Mouse (Mus musculus) liver, postnatal 0 days (tissue): Measurements from ENCODE around the gene Ptges2. TPM values are rescaled to one million over a fixed set of nuclear protein-coding genes. Genes with fewer than 3 reads are reported as not detected.

Experiments used
- ATAC-seq: fragments of 200-750 bp; cut with Nextera tagmentation; 2 replicates; pipeline ENCODE4 v1.8.0; 2017; ENCODE audit warnings: mild to moderate bottlenecking, moderate library complexity
- DNase-seq: peaks from one replicate; pipeline ENCODE4 v3.0.0-alpha.2; 2016
- H3K27ac ChIP-seq: fragments of 300-500 bp; sonication (generic); 2 replicates; pipeline ENCODE4 v1.5.1; 2014; ENCODE audit warnings: antibody characterized with exemption, moderate library complexity, mild to moderate bottlenecking, low read depth
- H3K27me3 ChIP-seq: fragments of 300-500 bp; sonication (generic); 2 replicates; pipeline ENCODE4 v1.6.1; 2014; ENCODE audit warnings: low read length, control low read depth, mixed read lengths; ENCODE audit not compliant: insufficient read depth
- H3K36me3 ChIP-seq: fragments of 300-500 bp; sonication (generic); replicated peaks from 2 replicates; pipeline ENCODE4 v1.6.1; 2014; ENCODE audit warnings: mild to moderate bottlenecking, control low read depth, low read length, moderate library complexity, mixed read lengths; ENCODE audit not compliant: insufficient read depth
- H3K4me1 ChIP-seq: fragments of 300-500 bp; sonication (generic); 2 replicates; pipeline ENCODE4 v1.6.1; 2014; ENCODE audit warnings: antibody characterized with exemption, mild to moderate bottlenecking, control low read depth; ENCODE audit not compliant: insufficient read depth
- H3K4me2 ChIP-seq: fragments of 300-500 bp; sonication (generic); 2 replicates; pipeline ENCODE4 v1.6.1; 2014; ENCODE audit warnings: low read depth, mild to moderate bottlenecking, low read length, moderate library complexity, mixed read lengths
- H3K4me3 ChIP-seq: fragments of 300-500 bp; sonication (generic); 2 replicates; pipeline ENCODE4 v1.5.1; 2014; ENCODE audit warnings: low read depth, low read length
- H3K9ac ChIP-seq: fragments of 300-500 bp; sonication (generic); replicated peaks from 2 replicates; pipeline ENCODE4 v1.6.1; 2014; ENCODE audit warnings: mild to moderate bottlenecking, moderate library complexity
- H3K9me3 ChIP-seq: fragments of 300-500 bp; sonication (generic); 2 replicates; pipeline ENCODE4 v1.6.1; 2016; ENCODE audit warnings: mild to moderate bottlenecking, control low read depth, low read length, mixed read lengths
- CTCF ChIP-seq: sonication (generic); IDR thresholded peaks from 2 replicates; pipeline ENCODE4 v1.5.1; 2016; ENCODE audit warnings: antibody characterized with exemption, low read depth
- EP300 ChIP-seq: IDR thresholded peaks from 2 replicates; pipeline ENCODE4 v1.6.1; 2016; ENCODE audit warnings: antibody characterized with exemption, low read depth, mild to moderate bottlenecking
- WGBS: fragments of 180-500 bp; shearing (Covaris S2); extraction: QIAGEN DNeasy Blood & Tissue Kit; methylation state at CpG from one replicate; pipeline ENCODE4 v1.1.7; 2014; ENCODE audit not compliant: insufficient replicate concordance; 5-methylcytosine and 5-hydroxymethylcytosine counted together
- polyA plus RNA-seq: library from polyadenylated mRNA; unstranded; fragments of >200 nt; fragmentation: Nextera tagmentation; extraction: Ambion mirVana; gene quantifications from 2 replicates; pipeline ENCODE4 v1.2.1, GENCODE M21; 2015

Gene Ptges2
- polyA plus RNA-seq, 1 experiment from 2014 or later: 13.8 TPM

GRCm38 (mm10) chr2:32392063-32392462 lies 3.6 kb upstream of the Ptges2 start:
- Histone ChIP-seq H3K4me3 (no peak overlapping the region), H3K9ac (no peak overlapping the region), H3K9me3 (no peaks in the 10 kb centered on the region), H3K4me2 (no peak overlapping the region), H3K4me1 (peaks cover 38% of the 10 kb centered on the region), H3K36me3 (no peaks in the 10 kb centered on the region), H3K27ac (no peak overlapping the region), H3K27me3 (no peaks in the 10 kb centered on the region)
- no peak for ATAC-seq
- TF ChIP-seq EP300 (no peak), CTCF (no peak)
- no peak for DNase-seq
- WGBS: 81% methylated on average over 5 of the region's 5 CpGs

- DNase-seq (peak; percentile 59), ATAC-seq (no peak)
- Histone ChIP-seq H3K4me2 (peak overlapping the region; percentile 97), H3K27me3 (no peaks in the 10 kb centered on the region), H3K4me3 (peak overlapping the region; percentile 88), H3K27ac (peak overlapping the region; percentile 90), H3K9ac (peak overlapping the region; percentile 92), H3K36me3 (0 out of 2 replicates have a peak, but pooled peaks cover 2% of the 10 kb centered on the region), H3K4me1 (peaks cover 22% of the 10 kb centered on the region), H3K9me3 (no peaks in the 10 kb centered on the region)
- WGBS: 4% methylated on average over 8 of the region's 8 CpGs
- TF ChIP-seq CTCF (peak; percentile 66), EP300 (no peak)
These were observed 723 bp upstream of the Ptges2 start for GRCm38 (mm10) chr2:32394973-32395372.

- DNase-seq: peak; percentile 87
- peak; percentile 90 for ATAC-seq
- peaks cover 18% of the 10 kb centered on the region for H3K4me1 ChIP-seq
- WGBS: under 1% methylated on average over 57 of the region's 59 CpGs
- no peak for TF ChIP-seq EP300
- 0 out of 2 replicates have a peak, but pooled peaks have one; percentile 5 for TF ChIP-seq CTCF
- H3K4me3 ChIP-seq: peak overlapping the region; percentile 88
- peak overlapping the region; percentile 92 for H3K9ac ChIP-seq
- peak overlapping the region; percentile 90 for H3K27ac ChIP-seq
- peak overlapping the region; percentile 97 for H3K4me2 ChIP-seq
- no peaks in the 10 kb centered on the region for H3K9me3 ChIP-seq
- no peaks in the 10 kb centered on the region for H3K27me3 ChIP-seq
- H3K36me3 ChIP-seq: peaks cover 11% of the 10 kb centered on the region
These were observed 388 bp downstream of the Ptges2 start for GRCm38 (mm10) chr2:32395946-32396621.

GRCm38 (mm10) chr2:32396695-32397094 lies 999 bp downstream of the Ptges2 start:
- under 1% methylated on average over 15 of the region's 15 CpGs for WGBS
- peaks cover 13% of the 10 kb centered on the region for H3K36me3 ChIP-seq
- ATAC-seq (no peak), DNase-seq (no peak)
- TF ChIP-seq CTCF (no peak), EP300 (no peak)
- H3K9me3 ChIP-seq: no peaks in the 10 kb centered on the region
- peak overlapping the region; percentile 88 for H3K4me3 ChIP-seq
- H3K27me3 ChIP-seq: no peaks in the 10 kb centered on the region
- peaks cover 18% of the 10 kb centered on the region for H3K4me1 ChIP-seq
- peak overlapping the region; percentile 92 for H3K9ac ChIP-seq
- peak overlapping the region; percentile 90; the same call in 1 of the 2 replicates for H3K27ac ChIP-seq
- H3K4me2 ChIP-seq: peak overlapping the region; percentile 97

- Histone ChIP-seq H3K27ac (no peak overlapping the region), H3K4me2 (no peak overlapping the region), H3K9ac (no peak overlapping the region), H3K4me3 (no peak overlapping the region), H3K4me1 (no peaks in the 10 kb centered on the region), H3K27me3 (no peaks in the 10 kb centered on the region), H3K9me3 (no peaks in the 10 kb centered on the region), H3K36me3 (peaks cover 20% of the 10 kb centered on the region)
- 26% methylated on average over 2 of the region's 2 CpGs for WGBS
- TF ChIP-seq EP300 (no peak), CTCF (peak; percentile 100)
- ATAC-seq: no peak
- peak; percentile 95 for DNase-seq
These were observed 9.0 kb downstream of the Ptges2 start for GRCm38 (mm10) chr2:32404663-32405062.

- Histone ChIP-seq H3K27me3 (no peaks in the 10 kb centered on the region), H3K4me3 (no peak overlapping the region), H3K9ac (no peak overlapping the region; the same call in 1 of the 2 replicates), H3K27ac (peak overlapping the region; percentile 80), H3K36me3 (0 out of 2 replicates have a peak, but pooled peaks cover 2% of the 10 kb centered on the region), H3K4me1 (no peaks in the 10 kb centered on the region), H3K9me3 (no peaks in the 10 kb centered on the region), H3K4me2 (0 out of 2 replicates have a peak overlapping the region, but pooled peaks have one; percentile 19)
- ATAC-seq (no peak), DNase-seq (no peak)
- 75% methylated on average over 7 of the region's 7 CpGs for WGBS
- no peak for TF ChIP-seq EP300
These were observed 11.6 kb downstream of the Ptges2 start for GRCm38 (mm10) chr2:32407144-32407824.
